Mouse (Mus musculus) megakaryocyte, embryonic 14.5 days (primary cell): ENCODE measurements at regions not wholly inside any gene's neighbourhood (a gene's known extent, or its start where the extent isn't known, plus 50 kb on each side); places are given as distances from the start of the nearest gene placed in this dataset.

Experiments
- H3K27me3 ChIP-seq: replicated peaks from 2 replicates; pipeline ENCODE3; 2012; ENCODE audit warnings: inconsistent platforms
- H3K36me3 ChIP-seq: replicated peaks from 2 replicates; pipeline ENCODE3; 2012; ENCODE audit warnings: low read length, inconsistent platforms, mixed read lengths
- H3K4me1 ChIP-seq: 2 replicates; pipeline ENCODE4 v1.6.1; 2012; ENCODE audit warnings: inconsistent platforms
- H3K4me3 ChIP-seq: replicated peaks from 2 replicates; pipeline ENCODE3; 2012; ENCODE audit warnings: moderate library complexity, mild to moderate bottlenecking, inconsistent platforms
- H3K9me3 ChIP-seq: 2 replicates; pipeline ENCODE4 v1.6.1; 2012; ENCODE audit warnings: inconsistent platforms
- FLI1 ChIP-seq: IDR thresholded peaks from 2 replicates; pipeline ENCODE4 v1.6.1; 2012; ENCODE audit warnings: low read length, inconsistent platforms, mixed read lengths
- GATA1 ChIP-seq: IDR thresholded peaks from 3 replicates; pipeline ENCODE4 v1.6.1; 2012; ENCODE audit warnings: mixed read lengths, low read length, inconsistent platforms, borderline replicate concordance

- no peaks in the 10 kb centered on the region for H3K27me3 ChIP-seq
- peaks cover 13% of the 10 kb centered on the region for H3K4me1 ChIP-seq
- H3K9me3 ChIP-seq: no peaks in the 10 kb centered on the region
- TF ChIP-seq GATA1: no peak
- no peak for TF ChIP-seq FLI1
- H3K36me3 ChIP-seq: no peaks in the 10 kb centered on the region
- H3K4me3 ChIP-seq: no peak overlapping the region
These were observed 110.9 kb downstream of the Ndufa4 start for GRCm38 (mm10) chr6:11796361-11796760.

GRCm38 (mm10) chr6:11793366-11793765 is 113.9 kb downstream of the Ndufa4 start:
- Histone ChIP-seq H3K9me3 (no peaks in the 10 kb centered on the region), H3K27me3 (no peaks in the 10 kb centered on the region), H3K4me1 (peaks cover 15% of the 10 kb centered on the region), H3K36me3 (no peaks in the 10 kb centered on the region), H3K4me3 (no peak overlapping the region)
- no peak for TF ChIP-seq GATA1
- no peak for TF ChIP-seq FLI1

GRCm38 (mm10) chr6:11792186-11792585 is 115.1 kb downstream of the Ndufa4 start:
- Histone ChIP-seq H3K36me3 (no peaks in the 10 kb centered on the region), H3K27me3 (no peaks in the 10 kb centered on the region), H3K4me3 (no peak overlapping the region), H3K9me3 (no peaks in the 10 kb centered on the region), H3K4me1 (peaks cover 22% of the 10 kb centered on the region)
- TF ChIP-seq FLI1 (no peak), GATA1 (no peak)

GRCm38 (mm10) chr6:11791056-11791455 is 116.2 kb downstream of the Ndufa4 start:
- TF ChIP-seq GATA1: no peak
- no peak for TF ChIP-seq FLI1
- Histone ChIP-seq H3K36me3 (no peaks in the 10 kb centered on the region), H3K4me3 (no peak overlapping the region), H3K27me3 (no peaks in the 10 kb centered on the region), H3K9me3 (no peaks in the 10 kb centered on the region), H3K4me1 (peaks cover 16% of the 10 kb centered on the region)

- TF ChIP-seq FLI1 (no peak), GATA1 (no peak)
- H3K4me1 ChIP-seq: peaks cover 8% of the 10 kb centered on the region
- H3K4me3 ChIP-seq: no peak overlapping the region
- H3K9me3 ChIP-seq: no peaks in the 10 kb centered on the region
- H3K27me3 ChIP-seq: no peaks in the 10 kb centered on the region
- H3K36me3 ChIP-seq: no peaks in the 10 kb centered on the region
These were observed 133.3 kb downstream of the Ndufa4 start for GRCm38 (mm10) chr6:11773992-11774391.

GRCm38 (mm10) chr6:11762912-11763311 is 144.4 kb downstream of the Ndufa4 start:
- Histone ChIP-seq H3K9me3 (no peaks in the 10 kb centered on the region), H3K4me3 (no peak overlapping the region), H3K4me1 (no peaks in the 10 kb centered on the region), H3K27me3 (no peaks in the 10 kb centered on the region), H3K36me3 (no peaks in the 10 kb centered on the region)
- TF ChIP-seq FLI1 (no peak), GATA1 (no peak)

GRCm38 (mm10) chr6:11737667-11738066 is 169.6 kb downstream of the Ndufa4 start:
- Histone ChIP-seq H3K4me1 (peaks cover 10% of the 10 kb centered on the region; the same call in 1 of the 2 replicates), H3K36me3 (no peaks in the 10 kb centered on the region), H3K9me3 (no peaks in the 10 kb centered on the region), H3K4me3 (no peak overlapping the region), H3K27me3 (no peaks in the 10 kb centered on the region)
- TF ChIP-seq GATA1: no peak
- TF ChIP-seq FLI1: no peak

GRCm38 (mm10) chr6:11731126-11731525 is 176.2 kb downstream of the Ndufa4 start:
- TF ChIP-seq GATA1 (no peak), FLI1 (no peak)

GRCm38 (mm10) chr6:11730667-11731066 is 176.6 kb downstream of the Ndufa4 start:
- no peaks in the 10 kb centered on the region for H3K27me3 ChIP-seq
- no peak overlapping the region for H3K4me3 ChIP-seq
- TF ChIP-seq GATA1 (no peak), FLI1 (no peak)
- H3K9me3 ChIP-seq: no peaks in the 10 kb centered on the region
- H3K36me3 ChIP-seq: no peaks in the 10 kb centered on the region
- peaks cover 22% of the 10 kb centered on the region for H3K4me1 ChIP-seq

More at GRCm38 (mm10) chr6:11731126-11731525, 176.2 kb downstream of the Ndufa4 start:
- Histone ChIP-seq H3K4me1 (peaks cover 22% of the 10 kb centered on the region), H3K27me3 (no peaks in the 10 kb centered on the region), H3K9me3 (no peaks in the 10 kb centered on the region), H3K4me3 (no peak overlapping the region), H3K36me3 (no peaks in the 10 kb centered on the region)

GRCm38 (mm10) chr6:11727806-11728205 is 179.5 kb downstream of the Ndufa4 start:
- Histone ChIP-seq H3K9me3 (no peaks in the 10 kb centered on the region), H3K4me1 (peaks cover 15% of the 10 kb centered on the region), H3K4me3 (no peak overlapping the region), H3K27me3 (no peaks in the 10 kb centered on the region), H3K36me3 (no peaks in the 10 kb centered on the region)
- no peak for TF ChIP-seq FLI1
- no peak for TF ChIP-seq GATA1

- peak overlapping the region; percentile 43 for H3K4me3 ChIP-seq
- H3K27me3 ChIP-seq: no peaks in the 10 kb centered on the region
- no peak for TF ChIP-seq GATA1
- TF ChIP-seq FLI1: no peak
- H3K9me3 ChIP-seq: no peaks in the 10 kb centered on the region
- H3K36me3 ChIP-seq: no peaks in the 10 kb centered on the region
- H3K4me1 ChIP-seq: peaks cover 15% of the 10 kb centered on the region
These were observed 179.9 kb downstream of the Ndufa4 start for GRCm38 (mm10) chr6:11727370-11727769.

GRCm38 (mm10) chr6:11723519-11723918 is 183.8 kb downstream of the Ndufa4 start:
- Histone ChIP-seq H3K4me1 (peaks cover 24% of the 10 kb centered on the region), H3K9me3 (no peaks in the 10 kb centered on the region), H3K4me3 (no peak overlapping the region), H3K27me3 (no peaks in the 10 kb centered on the region), H3K36me3 (no peaks in the 10 kb centered on the region)
- TF ChIP-seq GATA1 (no peak), FLI1 (no peak)
